ENCODE assay signal across 28 mouse cellular contexts in genomic region chr2:113787882-113788281, GRCm38 (mm10). TPM values are rescaled to one million over a fixed set of nuclear protein-coding genes. Genes with fewer than 3 reads are reported as not detected.
"Had no signal": no experiment of that assay in that cellular context is flagged by ENCODE, and none has a peak within 500 bp of the region (broad histone marks: within the 10 kb centered on the region; RNA-seq: fewer than 3 reads in every experiment).

No protein-coding gene starts in this region.

- H3K9me3 ChIP-seq: heart, embryonic 12.5 days; hindbrain, embryonic 10.5 days; hindbrain, embryonic 12.5 days; intestine, embryonic 15.5 days; kidney, embryonic 15.5 days; limb, embryonic 13.5 days; limb, embryonic 15.5 days; liver, embryonic 12.5 days had no signal

- H3K4me1 ChIP-seq: heart, embryonic 12.5 days; hindbrain, embryonic 10.5 days; hindbrain, embryonic 12.5 days; intestine, embryonic 15.5 days; kidney, embryonic 15.5 days; limb, embryonic 13.5 days; limb, embryonic 15.5 days; liver, embryonic 12.5 days had no signal

- H3K27me3 ChIP-seq: heart, embryonic 12.5 days; hindbrain, embryonic 12.5 days; intestine, embryonic 15.5 days; kidney, embryonic 15.5 days; limb, embryonic 13.5 days; limb, embryonic 15.5 days; liver, embryonic 12.5 days had no signal

- ATAC-seq: hindbrain, embryonic 16.5 days; inflammation-experienced regulatory T-cells, adult 6 months; intestine, embryonic 15.5 days; intestine, postnatal 0 days; liver, embryonic 12.5 days had no signal

- DNase-seq: gastrocnemius, postnatal 10 days; gastrocnemius, postnatal 25 days; heart, adult 2 months; heart, postnatal 10 days; heart, postnatal 4 days; kidney, adult 18-20 months; kidney, adult 8-10 months; kidney, postnatal 14 days; kidney, postnatal 36 days; layer of hippocampus, adult 9-11 months; layer of hippocampus, postnatal 36 days; left cerebral cortex, postnatal 4 days; lung, adult 18-20 months had no signal

- H3K27ac ChIP-seq: heart, adult 2 months; hindbrain, embryonic 10.5 days; hindbrain, embryonic 12.5 days; hindbrain, embryonic 14.5 days; intestine, embryonic 15.5 days; kidney, embryonic 15.5 days; kidney, postnatal 0 days; limb, embryonic 13.5 days; limb, embryonic 15.5 days; liver, embryonic 12.5 days; liver, embryonic 14.5 days had no signal

- H3K36me3 ChIP-seq: heart, embryonic 12.5 days; hindbrain, embryonic 10.5 days; intestine, embryonic 15.5 days; kidney, embryonic 15.5 days; limb, embryonic 13.5 days; limb, embryonic 15.5 days; liver, embryonic 12.5 days had no signal

- H3K9ac ChIP-seq: heart, embryonic 12.5 days; hindbrain, embryonic 12.5 days; hindbrain, embryonic 14.5 days; intestine, embryonic 15.5 days; kidney, embryonic 15.5 days; limb, embryonic 13.5 days; limb, embryonic 15.5 days; liver, embryonic 12.5 days; liver, embryonic 14.5 days had no signal

- H3K4me2 ChIP-seq: heart, embryonic 12.5 days; hindbrain, embryonic 12.5 days; hindbrain, embryonic 14.5 days; intestine, embryonic 15.5 days; kidney, embryonic 15.5 days; limb, embryonic 13.5 days; limb, embryonic 15.5 days; liver, embryonic 12.5 days had no signal

- H3K4me3 ChIP-seq: heart, adult 2 months; heart, embryonic 12.5 days; hindbrain, embryonic 10.5 days; hindbrain, embryonic 12.5 days; intestine, embryonic 15.5 days; kidney, embryonic 15.5 days; limb, embryonic 13.5 days; limb, embryonic 15.5 days; liver, embryonic 12.5 days had no signal

RNA-seq across cellular contexts. Expression of gene Grem1, which starts 29.4 kb away (rescaled TPM):
- polyA plus RNA-seq: heart, embryonic 12.5 days; inflammation-experienced regulatory T-cells, adult 6 months; liver, adult 2 months; liver, embryonic 14.5 days had no signal

RNA-seq across cellular contexts. Expression of gene Scg5, which starts 41.0 kb away (rescaled TPM):
- polyA plus RNA-seq: heart, adult 2 months; liver, embryonic 12.5 days had no signal
